Mouse (Mus musculus) erythroblast, embryonic 14.5 days (primary cell): ENCODE data around the gene Slc9a2.

Source experiments
- GATA1 ChIP-seq: IDR thresholded peaks from 2 replicates; pipeline ENCODE4 v1.6.1; 2012; ENCODE audit warnings: low read length, inconsistent platforms, mixed read lengths
- TAL1 ChIP-seq: IDR thresholded peaks from 3 replicates; pipeline ENCODE4 v1.6.1; 2012; ENCODE audit warnings: low read length, inconsistent platforms, mixed read lengths

GRCm38 (mm10) chr1:40768606-40769005, 88.2 kb downstream of the Slc9a2 start:
- TF ChIP-seq GATA1, result no peak
- TF ChIP-seq TAL1, result no peak
